Mouse (Mus musculus): ENCODE data around the gene Tbl2.

The Tbl2 gene

GRCm38 (mm10) chr5:135187349-135188213 lies 38.1 kb downstream of the Tbl2 start:
- DNase-seq = peak; percentile 31

- no peak for DNase-seq
Observed at GRCm38 (mm10) chr5:135188214-135188554, 38.7 kb downstream of the Tbl2 start.

GRCm38 (mm10) chr5:135189281-135190022 lies 40.0 kb downstream of the Tbl2 start:
- no peak for DNase-seq

GRCm38 (mm10) chr5:135191620-135192019 lies 42.2 kb downstream of the Tbl2 start:
- DNase-seq = peak; percentile 91

- no peak for DNase-seq
Observed at GRCm38 (mm10) chr5:135192431-135192830, 43.0 kb downstream of the Tbl2 start.

GRCm38 (mm10) chr5:135196367-135196766 lies 46.9 kb downstream of the Tbl2 start:
- DNase-seq = peak; percentile 16

- DNase-seq = no peak
Observed at GRCm38 (mm10) chr5:135202763-135203162, 53.3 kb downstream of the Tbl2 start.

- DNase-seq = no peak
Observed at GRCm38 (mm10) chr5:135208197-135208596, 58.7 kb downstream of the Tbl2 start.
